Mouse (Mus musculus) spleen, adult 2 months (tissue): ENCODE measurements around the gene Src.

Experiments used
- CTCF ChIP-seq: fragments of 200-500 bp; IDR thresholded peaks from 2 replicates; pipeline ENCODE4 v1.5.1; 2011; ENCODE audit warnings: mild to moderate bottlenecking, inconsistent platforms; ENCODE audit not compliant: insufficient read depth, insufficient read length, insufficient replicate concordance; ENCODE audit errors: extremely low read depth
- POLR2A ChIP-seq: fragments of 200-500 bp; IDR thresholded peaks from 2 replicates; pipeline ENCODE4 v1.6.1; 2011; ENCODE audit warnings: low read depth, low read length, inconsistent platforms

DNA sequence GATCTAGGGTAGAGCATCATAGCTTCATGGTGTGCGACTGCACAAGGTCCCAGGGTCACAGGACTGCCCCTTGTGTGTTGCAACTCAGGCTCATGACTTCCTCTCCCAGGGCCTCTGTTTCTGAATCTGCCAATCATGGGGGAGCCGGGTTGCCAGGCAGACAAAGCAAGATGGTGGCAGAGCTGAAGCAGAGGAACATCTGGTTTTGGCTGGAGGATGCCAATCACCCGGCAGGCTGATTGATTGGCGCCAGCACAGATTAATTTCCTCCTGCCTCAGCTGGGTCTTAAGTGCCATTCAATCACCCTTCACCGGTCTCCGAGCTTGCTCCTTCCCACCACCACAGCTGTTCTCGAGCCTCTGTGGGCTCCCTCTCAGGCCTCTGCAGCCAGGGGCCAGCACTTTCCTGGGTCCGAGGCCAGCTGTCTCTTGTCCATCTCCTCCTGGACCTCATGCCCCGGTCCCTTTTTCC is 95.5 kb downstream of the Src start:
- TF ChIP-seq CTCF (no peak), POLR2A (no peak)
